Mouse (Mus musculus): ENCODE measurements at regions not wholly inside any gene's neighbourhood (a gene's known extent, or its start where the extent isn't known, plus 50 kb on each side); places are given as distances from the start of the nearest gene placed in this dataset.

- DNase-seq, result no peak
Observed at GRCm38 (mm10) chr5:42636162-42636823, 568.5 kb downstream of the Gm16223 start.

- no peak for DNase-seq
Observed at GRCm38 (mm10) chr5:42656460-42656859, 576.5 kb upstream of the Cpeb2 start.

GRCm38 (mm10) chr5:42659994-42660393 is 573.0 kb upstream of the Cpeb2 start:
- DNase-seq, result no peak

DNA sequence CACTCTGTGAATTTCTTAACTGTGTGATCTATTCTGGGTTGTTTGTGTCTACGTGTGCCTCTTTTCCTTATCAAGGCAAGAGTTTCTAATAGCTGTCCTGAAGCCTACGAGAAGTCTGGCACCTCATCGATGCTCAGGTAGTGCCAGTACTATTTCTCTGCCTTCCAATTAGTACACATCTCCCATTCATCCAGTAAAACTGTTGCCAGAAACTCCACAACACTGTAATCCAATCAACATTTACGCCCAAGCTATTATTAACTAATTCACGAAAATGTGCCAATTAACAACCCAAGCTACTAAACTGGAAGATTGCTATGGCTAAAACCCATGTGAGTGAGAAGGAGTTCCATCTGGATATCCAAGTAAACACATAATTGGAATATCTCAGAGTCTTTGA is 553.4 kb upstream of the Cpeb2 start:
- no peak for DNase-seq

GRCm38 (mm10) chr5:42685356-42686057 is 547.5 kb upstream of the Cpeb2 start:
- peak; percentile 2 to 4 for DNase-seq

DNA sequence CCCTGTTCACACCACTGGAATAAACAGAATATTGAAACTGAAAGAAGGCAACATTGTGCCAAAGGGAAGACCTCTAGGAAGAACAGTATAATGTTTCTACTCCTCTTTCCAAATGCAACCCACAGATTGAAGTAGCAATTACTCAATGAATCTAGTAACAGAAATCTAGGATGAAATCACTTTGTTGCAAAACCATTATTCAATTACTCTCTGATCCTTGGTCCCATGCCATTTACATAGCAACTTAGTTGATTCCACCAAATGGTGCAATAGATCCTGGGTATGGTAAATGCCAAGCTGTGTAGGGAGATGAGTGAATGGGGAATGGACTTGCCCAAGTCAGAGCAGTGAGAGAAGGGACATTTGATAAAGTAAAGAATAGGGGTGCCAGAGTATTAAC is 545.8 kb upstream of the Cpeb2 start:
- DNase-seq, result no peak

All from lung, adult 18-20 months (tissue).